Mouse (Mus musculus): Measurements from ENCODE around the gene Ganc.

DNA sequence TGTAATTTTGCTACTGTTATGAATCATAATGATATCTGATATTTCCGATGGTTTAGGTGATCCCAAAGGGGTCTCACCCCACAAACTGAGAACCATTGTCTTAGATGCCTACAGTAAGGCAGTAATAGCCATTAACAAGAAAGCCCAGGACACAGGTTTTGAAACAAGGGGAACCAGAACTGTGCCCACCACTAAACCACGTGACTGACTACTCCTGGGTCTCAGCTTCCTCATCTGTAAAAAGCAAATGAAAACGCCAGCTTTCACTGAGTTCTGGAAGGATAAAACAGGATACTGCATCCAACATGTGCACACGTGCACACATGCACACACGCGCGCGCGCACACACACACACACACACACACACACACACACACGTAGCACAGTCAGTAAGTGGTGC lies 66.0 kb downstream of the Ganc start:
- TF ChIP-seq CTCF (IDR thresholded peaks at IDR 0.05; ENCODE audit: insufficient read depth, low read length): no peak
- no peak for TF ChIP-seq POLR2A (IDR thresholded peaks at IDR 0.05; ENCODE audit: borderline replicate concordance, extremely low read depth, low read depth, low read length)
